Mouse (Mus musculus) gastrocnemius, postnatal 4 days (tissue): Measurements from ENCODE around the gene Olfr1278. TPM values are rescaled to one million over a fixed set of nuclear protein-coding genes. Genes with fewer than 3 reads are reported as not detected.
"Not testable (repeated sequence)": the region's sequence is repeated elsewhere in the genome, so short reads cannot be mapped to it uniquely, and the experiment has no call there.

Source experiments
- DNase-seq, 2 experiments: peaks; one replicate each; pipeline ENCODE4 v3.0.0; 2021 to 2022; ENCODE audit warnings: low spot score in 2 of 2, mixed read lengths in 2 of 2
- long read RNA-seq, 2 experiments: library from polyadenylated mRNA; stranded (forward); transcript quantifications; one replicate each; pipeline ENCODE4 v2.0.0; 2021
- total RNA-seq, 2 experiments: library from RNA; stranded (reverse); gene quantifications; 2 replicates each; pipeline ENCODE4 v1.2.3; 2021

The Olfr1278 gene
- total RNA-seq, result not detected
- long read RNA-seq, experiment 1, result 0 reads
- long read RNA-seq, experiment 2, result 0 reads

GRCm38 (mm10) chr2:111289836-111290235 lies at the start of gene Olfr1278:
Gene Olfr1278 (plus strand): TSS chr2:111290136.
- DNase-seq, result no peak

GRCm38 (mm10) chr2:111254216-111254615 lies 35.7 kb upstream of the Olfr1278 start, which contains the start of gene Olfr1276:
Gene Olfr1276 (plus strand): TSS chr2:111254516.
- no peak for DNase-seq

GRCm38 (mm10) chr2:111274006-111274405 lies 15.9 kb upstream of the Olfr1278 start, which contains the start of gene Olfr1277:
Gene Olfr1277 (minus strand): TSS chr2:111274106.
- no peak for DNase-seq

GRCm38 (mm10) chr2:111298541-111298940 lies 8.6 kb downstream of the Olfr1278 start:
- DNase-seq, result no peak

GRCm38 (mm10) chr2:111300374-111300773 lies 10.4 kb downstream of the Olfr1278 start, which contains the start of gene Olfr1279:
Gene Olfr1279 (plus strand): TSS chr2:111300635.
- DNase-seq, result no peak

GRCm38 (mm10) chr2:111313717-111314116 lies 23.8 kb downstream of the Olfr1278 start, which contains the start of gene Olfr1280:
Gene Olfr1280 (plus strand): TSS chr2:111314017.
- DNase-seq, result no peak

GRCm38 (mm10) chr2:111326220-111326619 lies 36.3 kb downstream of the Olfr1278 start, which contains the start of gene Olfr1281:
Gene Olfr1281 (plus strand): TSS chr2:111326520.
- no peak for DNase-seq

- not testable (repeated sequence) for DNase-seq
These were observed 43.8 kb downstream of the Olfr1278 start for GRCm38 (mm10) chr2:111333721-111334120.

- no peak for DNase-seq
These were observed 46.0 kb downstream of the Olfr1278 start, which contains the start of gene Olfr1282 for GRCm38 (mm10) chr2:111335976-111336375. Gene Olfr1282 (minus strand): TSS chr2:111336076.

Other genes starting within 250 kb of the Olfr1278 start
- not detected for gene Gm13941, start 184.2 kb upstream of the Olfr1278 start, total RNA-seq
- not detected for gene Gm15130, start 137.2 kb upstream of the Olfr1278 start, total RNA-seq
- not detected for gene 4930430A15Rik, start 60.5 kb upstream of the Olfr1278 start, total RNA-seq
- gene Olfr1275, start 54.9 kb upstream of the Olfr1278 start, total RNA-seq, result not detected
- gene Olfr1276, start 35.6 kb upstream of the Olfr1278 start, total RNA-seq, result not detected
- not detected for gene Olfr1277, start 16.0 kb upstream of the Olfr1278 start, total RNA-seq
- not detected for gene Olfr1279, start 10.5 kb downstream of the Olfr1278 start, total RNA-seq
- gene Olfr1280, start 23.9 kb downstream of the Olfr1278 start, total RNA-seq, result not detected
- not detected for gene Olfr1281, start 36.4 kb downstream of the Olfr1278 start, total RNA-seq
- not detected for gene Olfr1282, start 45.9 kb downstream of the Olfr1278 start, total RNA-seq
- not detected for gene Olfr1283, start 76.7 kb downstream of the Olfr1278 start, total RNA-seq
- gene Olfr1284, start 85.4 kb downstream of the Olfr1278 start, total RNA-seq, result not detected
- not detected for gene Olfr1286, start 133.0 kb downstream of the Olfr1278 start, total RNA-seq
- not detected for gene Olfr1287, start 159.0 kb downstream of the Olfr1278 start, total RNA-seq
- gene Olfr1288, start 184.0 kb downstream of the Olfr1278 start, total RNA-seq, result not detected
- not detected for gene Olfr1289, start 190.7 kb downstream of the Olfr1278 start, total RNA-seq
- not detected for gene Olfr1290, start 203.7 kb downstream of the Olfr1278 start, total RNA-seq
- gene Olfr1291-ps1, start 207.0 kb downstream of the Olfr1278 start, total RNA-seq, result not detected
- not detected for gene Olfr1293-ps, start 235.1 kb downstream of the Olfr1278 start, total RNA-seq